Mouse (Mus musculus): ENCODE data around the gene D330045A20Rik. TPM values are rescaled to one million over a fixed set of nuclear protein-coding genes. Genes with fewer than 3 reads are reported as not detected.
"Not testable (repeated sequence)": the region's sequence is repeated elsewhere in the genome, so short reads cannot be mapped to it uniquely, and the experiment has no call there.

Gene D330045A20Rik
- total RNA-seq (2014; fragmentation: Nextera tagmentation): 0.77 TPM in 1 of 2 replicates, not detected in the other
- total RNA-seq (2017): 0.17 and 0.41 TPM in 2 replicates

GRCm38 (mm10) chrX:139480022-139480894, at the start of gene D330045A20Rik:
TSS of gene D330045A20Rik (plus strand) at chrX:139480367.
- ATAC-seq (replicated peaks; ENCODE audit: poor library complexity, severe bottlenecking): peak; percentile 90

- peak; percentile 93 for ATAC-seq (replicated peaks; ENCODE audit: poor library complexity, severe bottlenecking)
These were observed 47.6 kb upstream of the D330045A20Rik start for GRCm38 (mm10) chrX:139432550-139432949.

GRCm38 (mm10) chrX:139435202-139435601, 45.0 kb upstream of the D330045A20Rik start:
- no peak for ATAC-seq (replicated peaks; ENCODE audit: poor library complexity, severe bottlenecking)

- not testable (repeated sequence) for ATAC-seq (replicated peaks; ENCODE audit: poor library complexity, severe bottlenecking)
These were observed 39.1 kb upstream of the D330045A20Rik start for GRCm38 (mm10) chrX:139441057-139441456.

GRCm38 (mm10) chrX:139456812-139457211, 23.4 kb upstream of the D330045A20Rik start:
- no peak for ATAC-seq (replicated peaks; ENCODE audit: poor library complexity, severe bottlenecking)

GRCm38 (mm10) chrX:139482083-139482482, 1.9 kb downstream of the D330045A20Rik start:
- no peak for ATAC-seq (replicated peaks; ENCODE audit: poor library complexity, severe bottlenecking)

GRCm38 (mm10) chrX:139484974-139485373, 4.8 kb downstream of the D330045A20Rik start:
- peak; percentile 84 for ATAC-seq (replicated peaks; ENCODE audit: poor library complexity, severe bottlenecking)

- ATAC-seq (replicated peaks; ENCODE audit: poor library complexity, severe bottlenecking): no peak
These were observed 36.0 kb downstream of the D330045A20Rik start for GRCm38 (mm10) chrX:139516156-139516555.

GRCm38 (mm10) chrX:139519251-139519650, 39.1 kb downstream of the D330045A20Rik start:
- no peak for ATAC-seq (replicated peaks; ENCODE audit: poor library complexity, severe bottlenecking)

- ATAC-seq (replicated peaks; ENCODE audit: poor library complexity, severe bottlenecking): no peak
These were observed 44.3 kb downstream of the D330045A20Rik start for GRCm38 (mm10) chrX:139524303-139525091.

- ATAC-seq (replicated peaks; ENCODE audit: poor library complexity, severe bottlenecking): no peak
These were observed 45.6 kb downstream of the D330045A20Rik start for GRCm38 (mm10) chrX:139525724-139526123.

GRCm38 (mm10) chrX:139526984-139527383, 46.8 kb downstream of the D330045A20Rik start:
- no peak for ATAC-seq (replicated peaks; ENCODE audit: poor library complexity, severe bottlenecking)

- no peak for ATAC-seq (replicated peaks; ENCODE audit: poor library complexity, severe bottlenecking)
These were observed 49.5 kb downstream of the D330045A20Rik start for GRCm38 (mm10) chrX:139529678-139530077.

- ATAC-seq (replicated peaks; ENCODE audit: poor library complexity, severe bottlenecking): no peak
These were observed 52.1 kb downstream of the D330045A20Rik start for GRCm38 (mm10) chrX:139532293-139532692.

- ATAC-seq (replicated peaks; ENCODE audit: poor library complexity, severe bottlenecking): no peak
These were observed 57.7 kb downstream of the D330045A20Rik start for GRCm38 (mm10) chrX:139537641-139538397.

GRCm38 (mm10) chrX:139543726-139544125, 63.6 kb downstream of the D330045A20Rik start:
- no peak for ATAC-seq (replicated peaks; ENCODE audit: poor library complexity, severe bottlenecking)

GRCm38 (mm10) chrX:139550456-139550855, 70.3 kb downstream of the D330045A20Rik start:
- peak; percentile 100 for ATAC-seq (replicated peaks; ENCODE audit: poor library complexity, severe bottlenecking)

GRCm38 (mm10) chrX:139552090-139552489, 71.9 kb downstream of the D330045A20Rik start:
- ATAC-seq (replicated peaks; ENCODE audit: poor library complexity, severe bottlenecking): peak; percentile 96

GRCm38 (mm10) chrX:139562255-139562924, 82.2 kb downstream of the D330045A20Rik start:
- no peak for ATAC-seq (replicated peaks; ENCODE audit: poor library complexity, severe bottlenecking)

All from granulocyte monocyte progenitor cell, adult 5-6 weeks (primary cell).